Mouse (Mus musculus) MEL (cell line): Measurements from ENCODE around the gene Surf4.
"Not testable (repeated sequence)": the region's sequence is repeated elsewhere in the genome, so short reads cannot be mapped to it uniquely, and the experiment has no call there.

Experiments
- CTCF ChIP-seq, 3 experiments: IDR thresholded peaks in 2 of 3; conservative IDR thresholded peaks in 1 of 3; 2 replicates each; pipeline ENCODE4 v1.5.1; 2011 to 2012; ENCODE audit warnings: low read length in 3 of 3, low read depth in 2 of 3, mild to moderate bottlenecking in 2 of 3, improper control_type of control experiment in 1 of 3, inconsistent platforms in 1 of 3, mixed read lengths in 1 of 3, moderate library complexity in 1 of 3; ENCODE audit not compliant: control insufficient read depth in 1 of 3, insufficient read depth in 1 of 3, poor library complexity in 1 of 3, severe bottlenecking in 1 of 3
- GATA1 ChIP-seq: IDR thresholded peaks from 2 replicates; pipeline ENCODE4 v1.6.1; 2011; ENCODE audit warnings: low read depth, low read length, improper control_type of control experiment
- POLR2A ChIP-seq, 2 experiments: IDR thresholded peaks; 2 replicates each; pipeline ENCODE4 v1.6.1; 2011 to 2012; ENCODE audit warnings: low read length in 2 of 2, mild to moderate bottlenecking in 2 of 2, control low read depth in 1 of 2, improper control_type of control experiment in 1 of 2, low read depth in 1 of 2, moderate library complexity in 1 of 2; ENCODE audit not compliant: control insufficient read depth in 1 of 2, insufficient read depth in 1 of 2, poor library complexity in 1 of 2
- SMC3 ChIP-seq: IDR thresholded peaks from 2 replicates; pipeline ENCODE4 v1.6.1; 2011; ENCODE audit warnings: low read depth, low read length, improper control_type of control experiment

DNA sequence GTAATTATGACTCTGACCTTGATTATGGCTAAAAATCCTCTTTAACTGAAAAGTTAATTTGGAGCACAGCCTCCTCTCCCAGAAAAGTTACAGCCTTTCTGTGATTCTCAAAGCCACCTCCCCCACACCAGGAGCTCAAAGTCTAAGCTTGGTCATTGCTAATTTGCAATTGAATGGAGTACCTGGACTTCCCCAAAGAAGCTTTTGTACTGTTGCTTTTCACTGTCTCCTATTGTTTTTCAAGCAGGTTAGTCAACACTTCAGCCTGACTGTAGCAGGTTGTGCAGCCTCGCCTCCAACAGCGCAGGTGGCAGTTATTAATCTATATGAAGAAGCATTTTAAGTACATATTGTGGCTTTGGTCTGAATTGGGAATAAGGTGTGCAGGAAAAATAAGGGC, 48.2 kb downstream of the Surf4 start:
- not testable (repeated sequence) for TF ChIP-seq GATA1; POLR2A (IDR thresholded peaks at IDR 0.05; ENCODE audit: control insufficient read depth in 1 of 2, insufficient read depth in 1 of 2, low read depth in 1 of 2, low read length in 2 of 2, poor library complexity in 1 of 2); SMC3; CTCF (IDR thresholded peaks at IDR 0.05 in 2 of 3, conservative IDR thresholded peaks at IDR 0.05 in 1 of 3; ENCODE audit: control insufficient read depth in 1 of 3, insufficient read depth in 1 of 3, low read depth in 2 of 3, low read length in 3 of 3, poor library complexity in 1 of 3, severe bottlenecking in 1 of 3)
